Mouse (Mus musculus): ENCODE data around the gene Snapc2.
A peak's percentile ranks its signal among the peaks of the same experiment; 100 is the strongest.
"Not testable (repeated sequence)": the region's sequence is repeated elsewhere in the genome, so short reads cannot be mapped to it uniquely, and the experiment has no call there.

Gene Snapc2

GRCm38 (mm10) chr8:4238434-4239192 is 14.3 kb upstream of the Snapc2 start, which contains the start of the genes Map2k7 and Gm49320:
Gene Map2k7 (plus strand): TSS chr8:4238740.
Gene Gm49320 (plus strand): TSS chr8:4238865.
- DNase-seq = peak; percentile 100

- DNase-seq = no peak
Observed at GRCm38 (mm10) chr8:4239193-4239890, 13.5 kb upstream of the Snapc2 start.

GRCm38 (mm10) chr8:4245061-4245460 is 7.8 kb upstream of the Snapc2 start:
- DNase-seq = no peak

- DNase-seq = no peak
Observed at GRCm38 (mm10) chr8:4245737-4246136, 7.1 kb upstream of the Snapc2 start.

DNA sequence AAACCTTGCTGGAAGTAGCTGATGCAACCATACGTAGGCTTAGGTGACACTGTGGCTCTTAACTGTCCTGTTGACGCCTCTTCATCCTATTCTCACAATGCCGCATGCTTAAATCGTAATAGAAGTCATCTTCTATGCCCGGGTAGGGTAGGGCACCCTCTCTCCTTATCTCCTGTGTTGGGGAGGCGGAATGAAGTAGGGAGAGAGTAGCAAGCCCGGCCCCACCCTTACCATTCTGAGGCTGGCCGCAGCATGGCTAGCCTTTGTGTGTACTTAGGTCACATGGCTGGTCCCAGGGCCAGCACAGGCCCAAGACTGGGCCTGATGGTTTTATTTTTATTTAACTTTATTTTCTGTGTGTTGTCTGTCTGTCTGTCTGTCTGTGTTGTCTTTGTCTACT is 5.6 kb upstream of the Snapc2 start:
- DNase-seq = no peak

DNA sequence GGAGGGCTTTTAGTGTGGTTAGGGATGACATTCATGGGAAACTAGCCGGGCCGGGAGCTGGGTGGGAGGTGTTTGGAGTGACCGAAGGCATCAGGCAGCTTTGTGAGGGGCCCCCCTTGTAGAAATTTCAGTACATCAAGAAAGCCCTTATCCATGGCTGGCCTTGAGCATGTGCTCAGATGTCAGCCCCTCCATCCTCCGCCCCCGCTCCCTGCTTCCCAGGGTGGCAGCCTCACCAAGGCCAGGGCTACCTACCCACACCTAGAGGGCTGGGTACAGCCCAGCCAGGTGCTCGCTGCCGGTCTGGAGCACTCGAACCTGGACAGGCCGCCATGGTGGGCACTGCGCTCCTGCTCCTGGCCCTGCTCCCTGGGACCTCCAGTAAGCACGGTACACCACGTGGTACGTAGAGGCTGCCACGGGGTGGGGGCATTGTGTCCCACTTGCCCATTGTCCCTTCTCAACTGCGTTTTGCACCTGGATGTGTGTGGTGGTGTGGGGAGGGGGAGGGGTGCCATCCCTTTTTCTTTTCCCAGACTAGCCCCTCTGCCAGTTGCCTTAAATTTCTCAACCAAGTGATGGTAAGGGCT is 4.8 kb upstream of the Snapc2 start, which contains the start of gene Tgfbr3l:
Gene Tgfbr3l (plus strand): TSS at position 264 of the 590 bp plus-strand sequence.
- DNase-seq = no peak

DNA sequence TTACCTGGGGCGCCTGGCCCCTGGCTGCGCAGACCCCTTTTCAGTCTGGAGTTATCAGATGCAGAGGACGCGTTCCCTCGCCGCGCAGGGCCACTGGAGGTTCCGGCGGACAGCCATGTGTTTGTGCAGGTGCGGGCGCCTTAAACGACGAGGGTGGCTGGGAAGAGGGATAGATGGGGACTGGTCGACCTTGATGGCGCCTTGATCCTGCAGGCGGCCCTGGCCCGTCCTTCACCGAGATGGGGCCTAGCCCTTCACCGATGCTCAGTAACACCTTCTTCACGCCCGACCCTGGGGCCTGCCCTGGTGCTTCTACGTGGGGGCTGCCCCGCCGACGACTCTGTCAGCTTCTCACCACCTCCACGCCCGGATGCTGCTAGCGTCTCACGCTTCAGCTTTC is 3.7 kb upstream of the Snapc2 start:
- no peak for DNase-seq

DNA sequence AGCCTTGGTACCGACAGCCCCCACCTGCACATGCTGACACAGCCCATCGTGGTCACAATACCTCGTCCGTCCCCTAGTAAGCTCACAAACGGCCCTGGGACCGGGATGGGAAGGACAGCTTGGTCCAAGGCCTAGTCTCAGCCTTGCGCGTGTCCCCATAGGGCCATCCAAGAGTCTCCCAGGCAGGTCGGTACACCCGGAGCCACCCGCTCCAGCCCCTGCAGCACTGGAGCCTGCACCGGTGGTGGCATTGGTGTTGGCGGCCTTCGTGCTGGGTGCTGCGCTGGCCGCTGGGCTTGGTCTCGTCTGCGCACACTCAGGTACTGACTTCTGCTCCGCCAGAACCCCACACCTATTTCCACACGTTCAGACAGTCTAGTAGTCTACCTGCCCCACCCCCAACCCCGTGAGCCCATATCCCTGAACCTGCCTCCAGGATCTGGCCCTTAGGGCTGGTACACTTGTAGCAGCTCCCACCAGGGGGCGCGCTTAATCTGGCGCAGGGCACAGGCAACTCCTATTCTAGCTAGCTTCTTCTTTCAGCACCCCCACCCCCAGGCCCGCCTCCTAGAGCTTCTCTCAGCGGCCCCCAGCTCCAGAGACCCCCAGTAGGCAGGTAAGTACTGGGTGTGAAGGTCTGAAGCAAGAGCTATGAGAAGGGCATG is 2.4 kb upstream of the Snapc2 start:
- peak; percentile 93 for DNase-seq

DNA sequence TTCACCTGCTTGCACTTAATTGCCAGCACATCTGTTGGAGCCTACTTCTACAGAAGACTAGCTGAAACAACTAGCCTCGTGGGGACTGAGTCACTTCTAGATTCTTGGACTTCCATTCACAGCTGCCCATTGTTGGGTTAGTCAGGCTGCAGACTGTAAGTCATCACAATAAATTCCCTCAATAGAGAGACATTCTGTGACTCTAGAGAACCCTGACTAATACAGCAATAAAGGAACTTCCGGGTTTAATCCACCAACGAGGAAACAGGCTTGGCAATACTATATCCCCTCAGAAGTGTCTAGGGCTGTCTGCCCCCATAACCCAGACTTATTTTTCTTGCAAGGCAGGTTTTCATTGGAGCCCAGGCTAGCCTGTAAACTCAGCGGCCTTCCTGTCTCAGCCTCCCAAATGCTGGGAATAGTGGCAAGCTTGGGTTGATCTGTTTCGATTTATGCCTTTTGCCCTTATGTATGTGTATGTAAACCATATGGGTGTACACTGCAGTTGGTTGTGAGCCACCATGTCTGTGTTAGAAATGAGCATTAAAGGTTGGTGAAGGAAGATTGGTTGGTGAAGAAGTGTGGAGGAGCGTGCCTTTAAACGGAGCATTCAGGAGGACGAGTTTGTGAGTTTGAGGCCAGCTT is 642 bp upstream of the Snapc2 start:
- DNase-seq = no peak

- peak; percentile 75 for DNase-seq
Observed at GRCm38 (mm10) chr8:4254001-4254400, 1.1 kb downstream of the Snapc2 start.

- DNase-seq = not testable (repeated sequence)
Observed at GRCm38 (mm10) chr8:4255471-4255870, 2.6 kb downstream of the Snapc2 start.

GRCm38 (mm10) chr8:4256911-4257310 is 4.0 kb downstream of the Snapc2 start:
- peak; percentile 82 for DNase-seq

GRCm38 (mm10) chr8:4257350-4257749 is 4.5 kb downstream of the Snapc2 start:
- DNase-seq = no peak

DNA sequence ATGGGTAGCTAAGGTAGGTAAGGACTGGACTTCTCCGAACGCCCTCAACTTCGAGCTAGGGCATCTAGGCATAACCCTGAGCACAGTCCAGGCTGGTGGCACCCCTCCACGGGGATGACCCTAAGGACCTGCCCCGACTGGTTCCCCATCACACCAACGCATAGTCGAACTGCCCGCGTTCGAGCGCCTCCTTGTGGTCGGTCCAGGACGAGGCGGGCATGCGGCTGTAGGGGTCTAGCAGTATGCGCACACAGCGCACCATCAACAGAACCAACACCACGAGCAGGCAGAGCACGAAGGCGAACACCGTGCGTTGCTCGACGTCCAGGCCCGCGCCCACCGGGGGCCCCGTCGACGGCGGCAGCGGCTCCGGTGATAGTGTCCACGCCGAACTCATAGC is 5.4 kb downstream of the Snapc2 start:
- DNase-seq = peak; percentile 91

GRCm38 (mm10) chr8:4258678-4259077 is 5.8 kb downstream of the Snapc2 start:
- DNase-seq = no peak

GRCm38 (mm10) chr8:4259125-4259804 is 6.4 kb downstream of the Snapc2 start, which contains the start of gene Ctxn1:
Gene Ctxn1 (minus strand): TSS chr8:4259274.
- DNase-seq = peak; percentile 94

GRCm38 (mm10) chr8:4259805-4260170 is 6.9 kb downstream of the Snapc2 start:
- no peak for DNase-seq

GRCm38 (mm10) chr8:4263105-4263791 is 10.4 kb downstream of the Snapc2 start:
- DNase-seq = no peak

GRCm38 (mm10) chr8:4265160-4265914 is 12.5 kb downstream of the Snapc2 start:
- no peak for DNase-seq

- no peak for DNase-seq
Observed at GRCm38 (mm10) chr8:4267627-4268026, 14.7 kb downstream of the Snapc2 start.

- DNase-seq = no peak
Observed at GRCm38 (mm10) chr8:4269609-4270008, 16.7 kb downstream of the Snapc2 start.
